Mouse (Mus musculus) megakaryocyte progenitor cell, adult 5-6 weeks (primary cell): ENCODE measurements around the gene Camk1d. TPM values are rescaled to one million over a fixed set of nuclear protein-coding genes. Genes with fewer than 3 reads are reported as not detected.
A peak's percentile ranks its signal among the peaks of the same experiment; 100 is the strongest.

Experiments used
- ATAC-seq: replicated peaks from 2 replicates; pipeline ENCODE4 v1.8.0; 2016; ENCODE audit warnings: mild to moderate bottlenecking, moderate TSS enrichment, inconsistent platforms; ENCODE audit not compliant: poor library complexity
- total RNA-seq, 2 experiments: library from RNA; stranded (forward) in 1 of 2; stranded (reverse) in 1 of 2; fragments of 157-497, 149-512 nt in 1 of 2; fragments of 200-1000 nt in 1 of 2; gene quantifications; 2 replicates each; pipeline versions ENCODE4 v1.2.3 to v1.2.4; 2015 to 2017

Gene Camk1d
- total RNA-seq, 2 experiments from 2014 or later = 1.5 to 4.2 TPM

GRCm38 (mm10) chr2:5363836-5364235 lies 350.5 kb downstream of the Camk1d start:
- no peak for ATAC-seq

GRCm38 (mm10) chr2:5358049-5358448 lies 356.3 kb downstream of the Camk1d start:
- ATAC-seq = no peak

- no peak for ATAC-seq
These were observed 357.3 kb downstream of the Camk1d start for GRCm38 (mm10) chr2:5357056-5357455.

- ATAC-seq = no peak
These were observed 361.3 kb downstream of the Camk1d start for GRCm38 (mm10) chr2:5352821-5353522.

GRCm38 (mm10) chr2:5345344-5345743 lies 369.0 kb downstream of the Camk1d start:
- ATAC-seq = no peak

GRCm38 (mm10) chr2:5327533-5328250 lies 386.6 kb downstream of the Camk1d start:
- no peak for ATAC-seq

GRCm38 (mm10) chr2:5324806-5325205 lies 389.5 kb downstream of the Camk1d start:
- no peak for ATAC-seq

- ATAC-seq = no peak
These were observed 392.5 kb downstream of the Camk1d start for GRCm38 (mm10) chr2:5321660-5322295.

GRCm38 (mm10) chr2:5319138-5319537 lies 395.2 kb downstream of the Camk1d start:
- ATAC-seq = no peak

- ATAC-seq = no peak
These were observed 397.6 kb downstream of the Camk1d start for GRCm38 (mm10) chr2:5316763-5317162.

- ATAC-seq = peak; percentile 50
These were observed 398.1 kb downstream of the Camk1d start for GRCm38 (mm10) chr2:5316217-5316616.

- ATAC-seq = no peak
These were observed 399.0 kb downstream of the Camk1d start for GRCm38 (mm10) chr2:5315291-5315828.

GRCm38 (mm10) chr2:5314530-5315166 lies 399.7 kb downstream of the Camk1d start:
- no peak for ATAC-seq

- no peak for ATAC-seq
These were observed 409.2 kb downstream of the Camk1d start for GRCm38 (mm10) chr2:5305156-5305555.

GRCm38 (mm10) chr2:5304451-5304850 lies 409.9 kb downstream of the Camk1d start:
- no peak for ATAC-seq

GRCm38 (mm10) chr2:5301286-5301685 lies 413.0 kb downstream of the Camk1d start:
- ATAC-seq = no peak

GRCm38 (mm10) chr2:5298071-5298470 lies 416.2 kb downstream of the Camk1d start:
- ATAC-seq = no peak

- ATAC-seq = peak; percentile 27; the same call in 1 of the 2 replicates
These were observed 417.4 kb downstream of the Camk1d start for GRCm38 (mm10) chr2:5296749-5297545.

GRCm38 (mm10) chr2:5295098-5295497 lies 419.2 kb downstream of the Camk1d start:
- ATAC-seq = peak; percentile 72

GRCm38 (mm10) chr2:5294451-5294850 lies 419.9 kb downstream of the Camk1d start:
- ATAC-seq = peak; percentile 21; the same call in 1 of the 2 replicates
